Mouse (Mus musculus): ENCODE results near the gene Trpm1. TPM values are rescaled to one million over a fixed set of nuclear protein-coding genes. Genes with fewer than 3 reads are reported as not detected.

Trpm1 gene
- total RNA-seq, 2 experiments from 2014 or later, result 0.33 TPM; not detected in 1

DNA sequence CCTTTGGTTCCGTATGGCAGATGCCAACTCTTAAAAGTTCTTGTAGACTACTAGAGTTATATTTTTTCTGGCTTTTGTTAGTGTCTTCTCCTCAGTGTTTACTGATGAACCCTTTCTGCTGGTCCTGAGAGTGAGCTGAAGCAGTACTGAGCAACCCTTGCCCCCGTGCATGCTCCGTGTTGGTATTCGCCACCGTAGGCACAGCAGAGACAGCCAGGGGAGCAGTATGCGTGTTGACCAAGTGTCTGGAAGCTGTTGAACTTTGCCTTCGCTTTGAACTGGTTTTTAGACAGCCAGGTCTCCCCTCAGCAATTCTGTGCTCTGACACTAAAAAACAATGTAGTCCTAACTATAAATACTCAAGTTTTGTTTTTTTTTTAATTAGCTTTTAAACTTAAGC, 135.8 kb downstream of the Trpm1 start:
- DNase-seq, result no peak

DNA sequence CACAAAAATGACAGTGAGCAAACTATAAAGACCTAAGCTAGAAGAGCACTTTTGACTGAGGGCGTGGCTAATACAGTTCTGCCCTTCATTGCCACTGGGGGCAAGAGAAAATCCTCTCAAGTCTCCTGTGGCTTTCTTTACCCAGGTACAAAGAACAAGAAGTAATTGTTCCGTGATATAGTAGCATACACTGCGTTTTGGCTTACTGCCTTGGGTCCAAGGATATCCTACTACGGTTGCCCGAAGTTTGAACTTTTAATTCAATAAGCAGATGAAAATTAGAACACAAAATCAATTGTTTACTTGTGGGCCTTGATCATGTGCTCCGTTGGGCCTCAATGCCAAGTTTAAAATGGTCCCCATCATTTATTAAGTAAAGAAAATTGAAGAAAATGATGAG, 136.8 kb downstream of the Trpm1 start:
- DNase-seq, result no peak

DNA sequence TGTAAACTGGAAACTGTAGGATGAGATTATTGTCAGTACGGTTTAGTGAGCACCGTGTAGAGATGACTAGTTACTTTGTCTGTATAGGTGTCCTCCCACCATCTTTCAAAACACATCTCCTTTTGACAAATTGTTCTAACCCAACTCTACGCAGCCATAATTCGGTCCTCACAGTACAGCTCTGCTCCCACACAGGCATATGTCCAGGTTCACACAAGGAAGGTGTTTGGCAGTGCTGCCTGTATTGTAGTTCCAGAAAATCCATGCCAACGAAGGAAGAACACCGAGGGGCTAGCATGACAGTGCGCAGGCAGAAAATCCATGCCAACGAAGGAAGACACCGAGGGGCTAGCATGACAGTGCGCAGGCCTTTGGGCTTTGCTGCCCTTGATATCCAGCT, 138.1 kb downstream of the Trpm1 start:
- no peak for DNase-seq

DNA sequence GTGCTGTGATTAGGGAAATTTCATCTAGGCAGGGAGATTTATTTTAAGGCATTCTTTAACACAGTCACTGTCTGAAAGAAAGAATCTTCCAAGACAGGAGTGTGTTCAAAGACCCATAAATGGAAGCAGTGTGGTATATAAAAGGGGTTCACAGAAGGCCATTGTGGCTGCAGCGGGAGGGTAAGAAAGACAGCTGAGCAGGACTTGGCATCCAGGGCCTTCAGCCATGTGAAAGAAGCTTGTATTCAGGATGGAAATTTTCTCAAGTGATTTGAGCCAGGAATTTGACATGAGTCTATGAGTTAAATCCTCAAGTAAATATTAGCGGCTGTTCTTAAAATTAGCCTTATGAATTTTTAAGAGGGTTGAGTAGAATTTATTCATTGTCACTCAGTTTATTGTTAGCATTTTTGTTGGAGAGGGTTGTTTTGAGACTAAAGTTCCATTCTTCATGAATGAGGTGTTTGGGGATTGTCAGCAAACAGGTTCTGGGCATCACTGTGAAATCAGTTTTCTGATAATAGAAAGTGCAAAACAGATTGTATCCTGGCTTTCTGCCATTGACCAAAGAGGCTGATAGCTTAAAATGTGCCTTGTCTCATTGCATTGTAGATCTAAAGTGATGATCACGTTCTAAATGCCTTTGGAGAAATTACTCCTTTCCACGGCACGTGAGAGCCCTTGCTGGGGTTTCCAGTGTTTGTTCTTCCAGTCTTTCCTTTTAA, 142.8 kb downstream of the Trpm1 start:
- DNase-seq, result no peak

DNA sequence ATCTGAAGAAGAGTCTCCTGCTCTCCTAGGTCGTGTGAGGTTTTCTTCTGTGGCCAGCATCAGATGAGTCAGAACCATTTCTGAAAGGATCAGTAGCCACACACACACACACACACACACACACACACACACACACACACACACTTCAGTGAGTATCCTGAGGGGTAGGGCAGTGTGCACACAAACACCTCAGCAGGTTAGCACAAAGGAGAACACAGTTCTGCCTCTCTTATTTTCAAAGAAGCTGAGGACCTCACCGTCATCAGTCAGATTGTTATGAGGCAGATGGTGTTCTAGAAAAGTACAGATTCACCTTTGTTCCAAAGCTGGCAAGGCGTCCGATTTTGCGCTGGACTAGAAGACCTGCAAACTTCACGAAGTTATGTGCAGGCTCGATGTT, 156.6 kb downstream of the Trpm1 start:
- no peak for DNase-seq

DNA sequence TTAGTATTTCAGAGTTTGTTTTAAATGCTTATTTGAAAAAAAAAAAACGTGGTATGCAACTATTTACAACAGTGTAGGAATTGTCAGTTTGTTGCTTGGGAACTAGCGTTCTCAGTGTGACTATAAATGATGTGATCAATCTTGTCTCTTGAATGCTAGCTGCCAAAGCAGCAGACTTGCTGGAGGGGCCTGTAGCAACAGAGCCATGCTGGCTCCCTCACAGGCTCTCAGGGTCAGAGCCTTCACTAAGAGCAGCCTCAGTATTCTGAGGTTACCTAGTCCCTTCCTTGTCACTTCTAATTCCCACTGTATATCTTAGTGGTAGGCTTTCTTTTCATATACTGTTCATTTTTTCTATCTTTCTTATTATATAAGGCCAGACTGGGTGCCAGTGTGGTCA, 157.1 kb downstream of the Trpm1 start:
- DNase-seq, result no peak

DNA sequence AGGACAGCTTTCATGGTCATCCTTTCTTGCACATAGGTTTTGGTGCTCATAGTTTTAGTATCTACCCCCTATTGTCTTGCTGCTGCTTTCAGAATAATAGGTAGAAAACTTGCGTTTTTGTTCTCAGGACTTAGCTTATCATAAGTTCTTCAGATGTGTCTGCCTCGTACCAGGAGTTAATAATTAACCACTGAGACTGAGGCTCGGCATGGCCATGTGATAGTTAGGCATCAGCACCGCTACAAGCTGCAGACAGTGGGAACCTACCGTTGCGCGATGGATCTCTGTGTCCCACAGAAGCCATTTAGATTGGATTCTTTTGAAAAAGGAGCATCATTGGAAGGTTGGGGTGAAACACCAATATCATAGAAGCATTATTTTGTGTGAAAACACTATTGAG, 159.2 kb downstream of the Trpm1 start:
- no peak for DNase-seq

Small RNA genes lying within 50 kb of the gene (microRNA-seq; reads per million reads assigned to microRNA genes)
- 1.5 to 1.6 reads per million in 2 experiments for gene Mir211 (ENCODE audit: borderline replicate concordance in 2 of 2)
- 0 reads per million in 2 experiments for gene Mir6416 (ENCODE audit: borderline replicate concordance in 2 of 2)

Other genes with a start within 250 kb of the Trpm1 start
- gene E030018B13Rik, start 237.0 kb upstream of the Trpm1 start, total RNA-seq (2021), result not detected
- gene Klf13, start 214.9 kb upstream of the Trpm1 start, total RNA-seq (2021), result 10 to 100 TPM; 38.9 to 43.1 TPM
- 10 to 100 TPM; 12.9 to 17.8 TPM for gene Mtmr10, start 133.8 kb downstream of the Trpm1 start, total RNA-seq (2021)
- gene Fan1, start 220.3 kb downstream of the Trpm1 start, total RNA-seq (2021), result 1 to 10 TPM; 5.3 to 6.4 TPM
- gene Mphosph10, start 238.4 kb downstream of the Trpm1 start, total RNA-seq (2021), result 10 to 100 TPM; 12.1 to 13.9 TPM
- gene Mcee, start 238.8 kb downstream of the Trpm1 start, total RNA-seq (2021), result 10 to 100 TPM; 73.8 to 92.1 TPM

Measured in gastrocnemius, postnatal 25 days (tissue).